Mouse (Mus musculus) forebrain, embryonic 12.5 days (tissue): ENCODE results near the gene Gpr62. TPM values are rescaled to one million over a fixed set of nuclear protein-coding genes. Genes with fewer than 3 reads are reported as not detected.
A peak's percentile ranks its signal among the peaks of the same experiment; 100 is the strongest.

Source experiments
- ATAC-seq: fragments of 200-750 bp; cut with Nextera tagmentation; 2 replicates; pipeline ENCODE4 v1.8.0; 2017; ENCODE audit warnings: moderate TSS enrichment; ENCODE audit not compliant: low FRiP score
- H3K27ac ChIP-seq: fragments of 300-500 bp; sonication (generic); 2 replicates; pipeline ENCODE4 v1.5.1; 2016; ENCODE audit warnings: mild to moderate bottlenecking
- H3K27me3 ChIP-seq: fragments of 300-500 bp; sonication (generic); 2 replicates; pipeline ENCODE4 v1.6.1; 2016; ENCODE audit warnings: mild to moderate bottlenecking
- H3K36me3 ChIP-seq: fragments of 300-500 bp; sonication (generic); replicated peaks from 2 replicates; pipeline ENCODE4 v1.6.1; 2016; ENCODE audit warnings: mild to moderate bottlenecking
- H3K4me1 ChIP-seq: fragments of 300-500 bp; sonication (generic); 2 replicates; pipeline ENCODE4 v1.6.1; 2016
- H3K4me2 ChIP-seq: fragments of 300-500 bp; sonication (generic); 2 replicates; pipeline ENCODE4 v1.6.1; 2016; ENCODE audit warnings: mild to moderate bottlenecking, moderate library complexity
- H3K4me3 ChIP-seq: fragments of 300-500 bp; sonication (generic); replicated peaks from 2 replicates; pipeline ENCODE4 v1.5.1; 2016; ENCODE audit warnings: mild to moderate bottlenecking
- H3K9ac ChIP-seq: fragments of 300-500 bp; sonication (generic); 2 replicates; pipeline ENCODE4 v1.6.1; 2016; ENCODE audit warnings: mild to moderate bottlenecking
- H3K9me3 ChIP-seq: fragments of 300-500 bp; sonication (generic); 2 replicates; pipeline ENCODE4 v1.6.1; 2016
- WGBS: fragments of 180-500 bp; shearing (Covaris S2); methylation state at CpG from one replicate; pipeline ENCODE4 v1.1.7; 2016; 5-methylcytosine and 5-hydroxymethylcytosine counted together
- polyA plus RNA-seq: library from polyadenylated mRNA; unstranded; fragments of >200 nt; fragmentation: Nextera tagmentation; extraction: Ambion mirVana; gene quantifications from 2 replicates; pipeline ENCODE4 v1.2.1, GENCODE M21; 2016

Gpr62 gene
- polyA plus RNA-seq, 1 experiment from 2014 or later: 0.55 TPM

DNA sequence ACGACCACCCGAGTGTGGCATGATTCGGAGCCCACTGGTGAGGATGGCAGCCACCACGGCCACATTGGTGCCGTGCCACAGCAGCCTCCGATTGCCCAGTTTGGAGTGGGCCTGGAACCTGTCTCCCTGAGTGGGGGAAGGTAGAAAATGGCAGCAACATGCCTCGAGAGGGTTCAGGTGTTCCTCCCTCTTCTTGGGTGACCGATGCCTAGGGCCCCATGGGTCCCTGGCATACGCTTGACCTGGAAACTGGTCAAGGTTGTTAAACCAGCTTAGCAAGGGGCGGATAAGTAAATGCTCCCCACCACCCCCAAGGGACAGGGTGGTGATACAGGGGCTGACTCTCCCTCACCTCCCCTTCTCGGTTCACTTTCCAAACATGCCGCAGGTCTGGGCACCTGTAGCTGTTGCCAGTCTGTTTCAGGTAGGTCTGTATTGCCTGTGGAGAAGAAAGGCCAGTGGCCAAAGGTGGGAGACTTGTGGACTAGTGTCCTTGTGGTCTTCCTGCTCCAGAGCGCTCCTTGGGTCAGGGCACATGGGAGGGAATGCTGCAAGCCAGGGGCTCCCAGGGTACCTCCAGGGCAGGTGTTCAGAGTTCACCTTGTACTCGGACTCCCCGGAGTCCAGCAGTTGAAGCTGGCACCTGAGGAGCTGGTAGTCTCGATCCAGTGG lies 7.5 kb upstream of the Gpr62 start:
- H3K9ac ChIP-seq: no peak overlapping the region
- no peak for ATAC-seq
- H3K4me1 ChIP-seq: peaks cover 40% of the 10 kb centered on the region
- H3K27ac ChIP-seq: no peak overlapping the region
- no peak overlapping the region for H3K4me3 ChIP-seq
- H3K36me3 ChIP-seq: no peaks in the 10 kb centered on the region
- peaks cover 14% of the 10 kb centered on the region; the same call in 1 of the 2 replicates for H3K27me3 ChIP-seq
- WGBS: 88% methylated on average over 16 of the region's 16 CpGs
- no peak overlapping the region for H3K4me2 ChIP-seq
- H3K9me3 ChIP-seq: no peaks in the 10 kb centered on the region

DNA sequence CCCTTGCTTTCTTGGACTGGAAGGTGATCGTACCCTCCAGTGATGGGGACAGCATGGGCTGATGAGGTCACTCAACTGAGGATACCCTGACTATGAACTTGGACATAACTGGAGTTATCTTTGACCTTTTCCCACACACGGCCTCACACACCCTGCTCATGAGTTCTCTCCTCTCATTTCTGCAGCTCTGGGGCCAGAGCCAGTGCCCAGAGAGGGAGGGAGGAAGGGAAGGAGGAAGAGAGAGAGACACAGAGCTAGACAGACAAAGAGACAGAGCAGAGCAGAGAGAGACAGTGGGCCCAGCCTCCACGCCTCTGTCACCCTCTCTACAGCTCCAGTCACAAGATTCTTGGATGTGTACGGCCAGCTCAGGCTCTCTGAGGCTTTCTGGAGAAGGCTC lies 6.6 kb upstream of the Gpr62 start:
- 73% methylated on average over 4 of the region's 4 CpGs for WGBS
- no peak for ATAC-seq
- Histone ChIP-seq H3K27me3 (peaks cover 14% of the 10 kb centered on the region; the same call in 1 of the 2 replicates), H3K27ac (no peak overlapping the region), H3K9ac (no peak overlapping the region), H3K4me2 (no peak overlapping the region), H3K9me3 (no peaks in the 10 kb centered on the region), H3K36me3 (no peaks in the 10 kb centered on the region), H3K4me1 (peaks cover 32% of the 10 kb centered on the region), H3K4me3 (no peak overlapping the region)

DNA sequence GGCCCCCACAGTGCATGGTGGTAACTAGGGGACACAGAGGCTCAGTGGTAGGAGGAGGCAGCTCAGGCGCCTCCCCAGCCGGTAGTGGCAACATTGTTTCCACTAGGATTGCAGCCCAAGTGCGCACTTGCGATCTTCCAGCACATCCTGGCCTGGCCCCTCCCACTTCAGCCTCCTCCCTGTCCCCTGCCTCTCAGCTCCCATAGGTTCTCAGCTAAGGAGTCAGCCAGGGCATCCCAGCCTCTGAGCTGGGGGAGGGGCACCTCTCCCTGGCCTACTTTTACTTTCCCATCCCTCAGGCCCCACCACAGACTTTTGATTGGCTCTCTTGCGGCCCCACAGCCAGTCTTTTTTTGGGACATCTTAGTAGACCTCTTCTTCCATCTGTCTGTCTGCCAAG lies 6.2 kb upstream of the Gpr62 start:
- no peak for ATAC-seq
- Histone ChIP-seq H3K9ac (no peak overlapping the region; the same call in 1 of the 2 replicates), H3K4me3 (no peak overlapping the region), H3K4me1 (peaks cover 32% of the 10 kb centered on the region), H3K27ac (no peak overlapping the region), H3K4me2 (no peak overlapping the region), H3K9me3 (no peaks in the 10 kb centered on the region), H3K36me3 (no peaks in the 10 kb centered on the region), H3K27me3 (peaks cover 14% of the 10 kb centered on the region; the same call in 1 of the 2 replicates)
- WGBS: 22% methylated on average over 5 of the region's 5 CpGs

DNA sequence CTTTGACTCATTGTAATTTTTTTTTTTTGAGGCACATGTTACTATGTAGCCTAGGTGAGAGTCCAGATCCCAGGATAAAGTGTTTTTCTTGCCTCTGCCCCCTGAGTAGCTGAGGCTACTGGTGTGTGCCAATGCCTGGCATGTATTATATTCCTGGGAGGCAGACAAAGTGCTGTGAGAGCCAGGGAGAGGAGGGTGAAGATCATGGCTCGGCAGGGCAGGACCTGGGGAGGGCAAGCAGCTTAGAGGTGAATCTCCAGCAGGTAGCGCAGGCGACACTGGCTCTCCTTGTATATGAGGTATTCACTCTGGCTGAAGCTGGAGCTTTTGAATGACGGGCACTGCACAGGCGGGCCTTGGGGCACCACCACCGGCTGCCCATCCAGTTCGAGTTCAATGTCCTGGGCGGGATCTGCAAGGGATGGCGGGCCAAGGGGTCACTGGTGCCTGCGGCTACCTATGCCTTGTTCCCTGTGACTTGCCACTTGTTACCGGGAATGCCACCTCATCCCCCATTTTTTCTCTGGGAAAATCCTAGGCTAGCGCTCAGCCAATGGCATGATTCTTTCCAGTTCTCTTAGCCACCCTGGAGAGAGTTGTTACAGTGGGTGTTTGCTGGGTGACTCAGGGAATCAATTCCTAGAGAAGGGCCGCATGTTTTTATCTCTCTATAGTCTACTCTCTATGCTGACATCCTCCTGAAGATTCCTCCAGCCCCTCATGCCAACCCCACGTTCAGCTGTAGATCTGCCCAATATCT lies 5.4 kb upstream of the Gpr62 start:
- H3K9me3 ChIP-seq: no peaks in the 10 kb centered on the region
- H3K27ac ChIP-seq: no peak overlapping the region
- peaks cover 14% of the 10 kb centered on the region; the same call in 1 of the 2 replicates for H3K27me3 ChIP-seq
- H3K9ac ChIP-seq: no peak overlapping the region; the same call in 1 of the 2 replicates
- no peak overlapping the region for H3K4me2 ChIP-seq
- no peak overlapping the region for H3K4me3 ChIP-seq
- no peak for ATAC-seq
- peaks cover 27% of the 10 kb centered on the region for H3K4me1 ChIP-seq
- WGBS: 67% methylated on average over 14 of the region's 14 CpGs
- H3K36me3 ChIP-seq: no peaks in the 10 kb centered on the region

DNA sequence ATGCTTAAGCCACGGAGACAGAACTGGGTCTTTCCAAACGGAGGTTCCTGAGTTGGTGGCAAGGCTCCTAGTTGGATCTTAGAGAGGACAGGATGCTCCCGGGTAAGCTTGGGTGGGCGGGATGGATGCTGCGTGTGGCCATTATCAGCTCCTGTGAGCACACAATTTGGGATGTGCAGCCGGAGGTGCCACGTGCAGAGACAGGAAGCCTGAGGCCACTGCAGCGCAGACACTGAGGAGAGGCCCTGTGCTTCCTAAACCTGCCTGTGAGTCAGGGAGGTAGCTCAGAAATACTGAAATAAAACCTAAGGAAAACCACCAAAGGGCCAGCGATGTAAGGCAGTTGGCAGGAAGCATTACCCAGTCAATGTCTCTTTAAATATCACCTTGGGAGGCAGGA lies 4.0 kb upstream of the Gpr62 start:
- 72% methylated on average over 9 of the region's 9 CpGs for WGBS
- H3K27ac ChIP-seq: no peak overlapping the region

DNA sequence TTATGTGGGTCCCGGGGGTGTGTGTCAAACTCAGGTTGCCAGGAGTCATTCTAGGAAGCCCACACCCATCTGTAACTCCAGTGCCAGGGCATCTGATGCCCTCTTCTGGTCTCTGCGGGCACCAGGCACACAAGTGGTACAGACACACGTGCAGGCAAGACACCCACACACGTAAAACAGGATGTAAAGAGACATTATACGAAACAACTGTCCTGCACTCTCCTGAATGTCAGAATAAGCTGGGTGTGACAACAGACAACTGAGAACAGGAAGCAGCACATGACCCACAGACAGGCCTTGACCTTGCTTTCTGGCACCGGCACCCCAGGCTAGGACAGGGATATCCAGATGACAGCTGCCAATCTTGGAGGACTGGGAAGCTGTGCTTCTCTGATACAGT lies 3.6 kb upstream of the Gpr62 start:
- peaks cover 33% of the 10 kb centered on the region for H3K4me1 ChIP-seq
- no peak overlapping the region for H3K4me2 ChIP-seq
- no peak for ATAC-seq
- H3K9me3 ChIP-seq: no peaks in the 10 kb centered on the region
- peaks cover 10% of the 10 kb centered on the region for H3K36me3 ChIP-seq
- H3K4me3 ChIP-seq: no peak overlapping the region
- no peak overlapping the region for H3K27ac ChIP-seq
- 86% methylated on average over 6 of the region's 6 CpGs for whole genome bisulfite sequencing
- no peak overlapping the region for H3K9ac ChIP-seq
- H3K27me3 ChIP-seq: peaks cover 16% of the 10 kb centered on the region; the same call in 1 of the 2 replicates

More for the DNA sequence above, 4.0 kb upstream of the Gpr62 start:
- Histone ChIP-seq H3K27me3 (peaks cover 16% of the 10 kb centered on the region; the same call in 1 of the 2 replicates), H3K4me2 (no peak overlapping the region), H3K4me3 (no peak overlapping the region), H3K9me3 (no peaks in the 10 kb centered on the region), H3K9ac (no peak overlapping the region), H3K36me3 (peaks cover 7% of the 10 kb centered on the region), H3K4me1 (peaks cover 33% of the 10 kb centered on the region)
- ATAC-seq: no peak

DNA sequence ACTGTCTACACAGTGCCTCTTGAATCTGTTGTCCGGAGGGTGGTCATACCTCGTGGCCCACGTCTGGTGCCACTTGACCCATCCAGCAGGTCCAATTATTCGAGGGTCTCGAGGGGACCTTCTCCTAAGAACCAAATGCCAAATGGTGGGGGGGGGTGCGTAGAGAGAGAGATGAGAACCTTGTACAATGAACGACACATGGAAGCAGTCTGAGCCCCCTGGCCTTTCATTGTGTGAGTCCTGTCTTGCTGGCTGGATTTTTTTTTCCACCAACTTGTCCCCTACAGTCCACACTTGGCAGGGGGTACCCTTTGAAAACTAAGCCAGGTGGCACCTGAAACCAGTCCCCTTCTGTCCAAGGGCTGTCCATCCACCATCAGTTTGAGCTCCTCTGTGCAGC lies 2.0 kb upstream of the Gpr62 start:
- H3K36me3 ChIP-seq: peaks cover 25% of the 10 kb centered on the region
- H3K4me2 ChIP-seq: no peak overlapping the region
- no peak overlapping the region for H3K4me3 ChIP-seq
- no peak overlapping the region for H3K9ac ChIP-seq
- no peaks in the 10 kb centered on the region for H3K9me3 ChIP-seq
- no peak overlapping the region for H3K27ac ChIP-seq
- H3K27me3 ChIP-seq: peaks cover 19% of the 10 kb centered on the region
- WGBS: 89% methylated on average over 7 of the region's 7 CpGs
- peaks cover 34% of the 10 kb centered on the region for H3K4me1 ChIP-seq
- no peak for ATAC-seq

DNA sequence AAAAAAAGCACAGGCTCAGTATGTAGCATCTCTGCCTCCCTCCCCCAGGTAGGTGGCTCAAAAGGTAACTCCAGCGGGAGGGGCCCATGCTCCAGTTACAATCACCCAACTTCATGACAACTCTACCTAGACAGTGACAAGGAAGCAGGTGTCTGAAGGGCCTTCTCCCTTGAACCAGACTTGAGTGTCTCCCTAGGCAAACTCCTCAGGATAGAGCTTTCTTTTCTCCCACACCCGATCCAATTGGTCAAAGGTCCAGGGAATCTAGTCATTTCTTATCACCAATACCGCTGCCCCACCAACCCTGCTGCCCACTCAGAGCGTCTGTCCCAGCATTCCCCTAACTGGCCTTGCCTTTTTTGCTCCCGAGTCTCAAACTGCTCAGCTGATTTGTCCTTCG lies 983 bp upstream of the Gpr62 start:
- no peak overlapping the region for H3K4me2 ChIP-seq
- no peak overlapping the region for H3K27ac ChIP-seq
- 94% methylated on average over 6 of the region's 6 CpGs for WGBS
- no peaks in the 10 kb centered on the region for H3K9me3 ChIP-seq
- ATAC-seq: no peak
- peaks cover 35% of the 10 kb centered on the region for H3K36me3 ChIP-seq
- H3K4me3 ChIP-seq: no peak overlapping the region
- H3K9ac ChIP-seq: no peak overlapping the region
- H3K4me1 ChIP-seq: peaks cover 26% of the 10 kb centered on the region
- H3K27me3 ChIP-seq: peaks cover 20% of the 10 kb centered on the region

DNA sequence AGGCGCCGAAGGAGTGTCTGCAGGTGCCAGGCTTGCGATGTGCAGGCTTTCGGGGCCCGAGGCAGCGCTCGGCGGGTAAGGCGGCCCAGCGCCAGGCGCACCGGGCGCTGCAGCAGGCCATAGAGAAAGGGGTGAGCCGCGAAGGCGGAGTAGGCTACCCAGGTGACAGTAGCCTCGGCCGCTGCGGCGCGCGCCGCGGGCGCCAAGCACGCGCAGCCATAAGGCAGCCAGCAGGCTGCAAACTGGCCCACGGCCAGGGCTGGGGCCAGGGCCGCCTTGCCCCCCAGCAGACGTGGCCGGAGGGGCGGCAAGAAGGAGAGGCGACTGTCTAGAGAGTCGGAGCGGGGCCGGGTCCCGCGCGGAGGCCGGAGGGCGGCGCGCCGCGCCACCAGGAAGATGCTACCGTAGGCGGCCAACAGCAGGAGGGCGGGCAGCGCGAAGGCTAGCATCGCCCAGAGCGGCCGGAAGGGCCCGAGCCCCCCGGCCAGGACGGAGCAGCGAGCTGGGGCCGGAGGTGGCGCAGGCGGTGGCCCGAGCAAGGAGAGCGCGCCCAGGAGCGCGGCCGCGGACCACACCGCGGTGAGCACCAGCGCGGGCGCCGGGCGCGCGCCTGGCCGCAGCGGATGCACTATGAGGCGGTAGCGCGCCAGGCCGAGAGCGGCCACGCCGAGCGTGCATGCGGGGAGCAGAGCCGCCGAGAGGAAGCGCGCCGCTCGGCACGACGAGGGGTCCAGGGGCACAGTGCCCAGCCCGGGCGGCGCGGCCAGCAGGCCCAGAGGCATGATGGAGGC lies 792 bp downstream of the Gpr62 start:
- Histone ChIP-seq H3K4me3 (peak overlapping the region; percentile 46), H3K9me3 (no peaks in the 10 kb centered on the region), H3K27ac (peak overlapping the region; percentile 67), H3K27me3 (peaks cover 19% of the 10 kb centered on the region), H3K9ac (peak overlapping the region; percentile 66), H3K36me3 (peaks cover 53% of the 10 kb centered on the region), H3K4me2 (peak overlapping the region; percentile 84), H3K4me1 (peaks cover 33% of the 10 kb centered on the region)
- 1% methylated on average over 93 of the region's 99 CpGs for WGBS
- ATAC-seq: peak; percentile 76

DNA sequence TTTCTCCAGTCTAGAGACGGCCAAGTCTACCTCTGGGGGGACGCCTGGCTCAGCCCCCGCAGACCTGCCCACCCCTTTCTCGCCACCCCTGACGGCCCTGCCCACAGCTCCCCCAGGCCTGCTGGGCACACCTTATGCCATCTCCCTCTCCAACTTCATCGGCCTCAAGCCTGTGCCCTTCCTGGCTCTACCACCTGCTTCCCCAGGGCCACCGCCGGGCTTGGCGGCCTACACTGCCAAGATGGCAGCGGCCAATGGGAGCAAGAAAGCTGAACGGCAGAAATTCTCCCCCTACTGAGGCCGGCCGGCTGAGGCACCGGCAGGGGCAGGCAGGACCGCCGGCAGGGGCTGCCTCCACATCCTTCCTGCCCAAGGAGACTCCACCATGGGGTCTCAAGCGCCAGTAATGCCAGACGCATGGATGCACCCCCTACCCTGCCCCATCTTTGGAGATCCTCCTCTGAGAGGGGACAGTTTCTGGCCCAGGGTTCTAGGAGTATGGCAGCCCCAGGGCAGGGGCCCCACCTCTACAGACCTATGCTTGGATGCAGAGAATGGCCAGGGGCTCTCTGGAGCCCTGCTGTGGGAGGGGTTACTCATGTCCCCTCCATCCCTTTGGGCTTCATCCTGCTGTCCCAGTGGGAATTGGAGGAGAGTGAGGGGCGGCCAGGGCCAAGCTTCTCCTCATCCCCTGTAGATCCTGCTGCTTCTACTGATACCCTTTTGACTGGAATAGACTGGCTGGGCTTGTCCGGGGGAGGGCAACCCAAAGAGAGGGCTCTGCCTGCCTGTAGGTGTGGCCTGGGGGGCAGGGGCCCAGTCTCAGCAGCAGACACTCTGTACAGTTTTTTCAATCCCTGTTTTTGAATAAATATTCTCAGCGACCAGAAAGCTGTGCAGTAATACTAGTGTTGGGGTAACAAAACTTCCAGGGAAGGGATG lies 2.3 kb downstream of the Gpr62 start:
- no peak for ATAC-seq
- 80% methylated on average over 21 of the region's 21 CpGs for WGBS
- peaks cover 19% of the 10 kb centered on the region for H3K27me3 ChIP-seq
- no peak overlapping the region for H3K27ac ChIP-seq
- no peak overlapping the region for H3K4me3 ChIP-seq
- peaks cover 63% of the 10 kb centered on the region for H3K36me3 ChIP-seq
- H3K4me2 ChIP-seq: no peak overlapping the region
- no peak overlapping the region for H3K9ac ChIP-seq
- H3K4me1 ChIP-seq: peaks cover 47% of the 10 kb centered on the region
- H3K9me3 ChIP-seq: no peaks in the 10 kb centered on the region

DNA sequence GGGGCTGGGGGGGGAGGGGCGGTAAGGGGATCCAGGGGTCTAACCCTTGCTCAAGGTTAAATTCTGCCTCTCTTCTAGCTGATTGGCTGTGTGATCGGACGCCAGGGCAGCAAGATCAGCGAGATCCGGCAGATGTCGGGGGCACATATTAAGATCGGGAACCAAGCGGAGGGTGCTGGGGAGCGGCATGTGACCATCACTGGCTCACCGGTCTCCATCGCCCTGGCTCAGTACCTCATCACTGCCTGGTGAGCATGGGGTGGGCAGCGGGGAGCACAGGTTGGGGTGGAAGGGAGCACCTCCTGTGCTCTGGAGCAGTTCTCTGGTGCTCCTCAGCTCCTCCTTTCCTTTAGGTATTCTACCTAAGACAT lies 3.3 kb downstream of the Gpr62 start:
- 90% methylated on average over 12 of the region's 12 CpGs for WGBS
- Histone ChIP-seq H3K4me3 (no peak overlapping the region), H3K9ac (no peak overlapping the region), H3K9me3 (no peaks in the 10 kb centered on the region), H3K4me2 (no peak overlapping the region), H3K27me3 (peaks cover 19% of the 10 kb centered on the region), H3K27ac (no peak overlapping the region), H3K4me1 (peaks cover 57% of the 10 kb centered on the region), H3K36me3 (peaks cover 72% of the 10 kb centered on the region)
- no peak for ATAC-seq
